Mouse (Mus musculus): ENCODE results near the gene Pcbd1.

- TF ChIP-seq POLR2A (IDR thresholded peaks at IDR 0.05; ENCODE audit: low read depth, low read length) (no peak), CTCF (IDR thresholded peaks at IDR 0.05; ENCODE audit: extremely low read depth, insufficient read depth, insufficient read length, insufficient replicate concordance) (no peak)
Measured at GRCm38 (mm10) chr10:61075607-61076006, 13.5 kb upstream of the Pcbd1 start.

Data from spleen, adult 2 months (tissue).